Mouse (Mus musculus): ENCODE measurements around the gene Cyb5r1. TPM values are rescaled to one million over a fixed set of nuclear protein-coding genes. Genes with fewer than 3 reads are reported as not detected.
A peak's percentile ranks its signal among the peaks of the same experiment; 100 is the strongest.

The Cyb5r1 gene
- polyA plus RNA-seq, 1 experiment: 21.2 TPM

DNA sequence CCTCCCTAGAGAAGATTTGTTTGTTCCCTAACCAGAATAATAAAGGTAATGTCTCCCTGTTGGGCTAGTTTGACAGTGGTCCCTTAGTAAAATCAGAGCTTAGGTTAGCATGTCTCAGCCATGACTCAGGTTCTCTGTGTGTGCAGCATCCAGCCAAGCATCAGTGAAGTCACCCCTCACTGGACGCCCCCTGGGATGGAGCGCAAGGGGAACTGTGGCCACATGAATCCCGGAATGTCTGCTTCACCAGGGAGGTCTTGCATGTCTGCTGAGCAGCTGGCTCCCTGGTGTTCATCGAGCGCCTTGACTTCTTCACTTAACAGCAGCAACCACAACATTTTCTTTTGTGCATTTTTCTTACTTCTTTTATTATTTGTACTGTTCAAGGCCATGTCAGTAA, 11.5 kb upstream of the Cyb5r1 start:
- H3K27ac ChIP-seq (replicated peaks; ENCODE audit: low read depth, low read length): no peak overlapping the region

GRCm38 (mm10) chr1:134398210-134398609, 7.1 kb upstream of the Cyb5r1 start:
- H3K4me3 ChIP-seq (ENCODE audit: insufficient read depth, low read depth, low read length): no peak overlapping the region
- H3K27ac ChIP-seq (replicated peaks; ENCODE audit: low read depth, low read length): no peak overlapping the region
- H3K4me1 ChIP-seq (ENCODE audit: control insufficient read depth, insufficient read depth, insufficient read length, low read length): no peaks in the 10 kb centered on the region

More for the DNA sequence above, 11.5 kb upstream of the Cyb5r1 start:
- Histone ChIP-seq H3K4me1 (ENCODE audit: control insufficient read depth, insufficient read depth, insufficient read length, low read length) (no peaks in the 10 kb centered on the region), H3K4me3 (ENCODE audit: insufficient read depth, low read depth, low read length) (no peak overlapping the region)

- H3K4me1 ChIP-seq (ENCODE audit: control insufficient read depth, insufficient read depth, insufficient read length, low read length): no peaks in the 10 kb centered on the region
- no peak overlapping the region for H3K4me3 ChIP-seq (ENCODE audit: insufficient read depth, low read depth, low read length)
- no peak overlapping the region for H3K27ac ChIP-seq (replicated peaks; ENCODE audit: low read depth, low read length)
These were observed 5.6 kb upstream of the Cyb5r1 start for GRCm38 (mm10) chr1:134399735-134400134.

DNA sequence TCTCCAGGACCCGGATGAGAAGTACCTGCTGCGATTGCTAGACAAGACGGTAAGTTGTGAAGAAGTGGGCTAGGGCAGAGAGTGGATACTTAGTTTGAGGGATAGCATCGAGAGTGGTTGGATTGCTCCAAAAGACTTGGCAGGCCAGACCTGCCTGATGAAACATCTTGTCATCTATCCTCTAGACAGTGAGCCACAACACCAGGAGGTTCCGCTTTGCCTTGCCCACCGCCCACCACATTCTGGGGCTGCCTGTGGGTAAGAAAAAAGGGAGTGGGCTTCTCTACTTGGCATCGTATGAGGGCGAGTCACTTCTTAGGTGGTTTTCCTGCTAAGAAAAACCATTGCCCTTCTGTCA, 1.0 kb downstream of the Cyb5r1 start:
- Histone ChIP-seq H3K4me3 (ENCODE audit: insufficient read depth, low read depth, low read length) (peak overlapping the region; percentile 72), H3K27ac (replicated peaks; ENCODE audit: low read depth, low read length) (peak overlapping the region; percentile 55), H3K4me1 (ENCODE audit: control insufficient read depth, insufficient read depth, insufficient read length, low read length) (peaks cover 4% of the 10 kb centered on the region; the same call in 1 of the 2 replicates)

GRCm38 (mm10) chr1:134408080-134408479, 2.7 kb downstream of the Cyb5r1 start:
- Histone ChIP-seq H3K4me1 (ENCODE audit: control insufficient read depth, insufficient read depth, insufficient read length, low read length) (peaks cover 4% of the 10 kb centered on the region; the same call in 1 of the 2 replicates), H3K4me3 (ENCODE audit: insufficient read depth, low read depth, low read length) (no peak overlapping the region), H3K27ac (replicated peaks; ENCODE audit: low read depth, low read length) (no peak overlapping the region)

DNA sequence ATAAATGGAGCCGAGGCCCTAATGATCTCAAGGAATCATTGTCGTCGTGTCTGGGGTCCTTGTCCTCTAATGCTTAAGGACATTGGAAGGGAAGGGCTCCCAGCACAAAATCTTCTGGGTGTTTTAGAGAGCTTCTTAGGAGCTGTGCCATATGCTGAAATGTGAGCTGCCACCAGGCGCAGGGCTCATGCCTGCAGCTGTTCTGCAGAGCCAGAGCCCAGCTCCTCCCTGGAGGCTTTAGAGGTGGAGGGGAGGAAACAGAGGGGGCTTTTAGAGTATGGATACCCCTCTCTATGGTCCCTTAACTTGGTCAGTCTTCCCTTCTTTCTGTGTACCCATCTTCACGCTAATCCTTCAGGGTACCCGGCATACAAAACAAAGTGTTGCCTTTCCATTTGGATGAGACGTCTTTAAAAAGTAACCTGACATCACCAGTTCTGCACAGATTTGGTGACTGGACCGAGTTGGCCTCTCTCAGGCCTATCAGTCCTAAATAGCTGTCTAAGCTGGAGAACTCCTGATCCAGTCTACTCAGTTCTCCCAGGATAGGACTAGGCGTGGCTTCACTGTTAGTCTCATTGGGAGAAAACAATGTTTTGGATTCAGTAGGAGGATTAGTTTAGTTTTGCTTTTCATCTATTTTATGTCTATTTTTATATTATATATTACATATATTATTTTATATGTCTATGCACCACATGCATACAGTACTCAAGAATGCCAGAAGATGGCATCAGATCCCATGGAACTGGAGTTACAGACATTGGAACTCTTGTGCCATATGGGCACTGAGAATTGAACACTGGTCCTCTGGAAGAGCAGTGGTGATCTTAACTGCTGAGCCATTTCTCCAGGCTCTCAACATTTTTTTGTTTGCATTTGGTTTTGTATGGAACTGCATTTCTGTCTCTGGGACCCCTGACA, 6.6 kb downstream of the Cyb5r1 start:
- Histone ChIP-seq H3K27ac (replicated peaks; ENCODE audit: low read depth, low read length) (no peak overlapping the region), H3K4me1 (ENCODE audit: control insufficient read depth, insufficient read depth, insufficient read length, low read length) (peaks cover 10% of the 10 kb centered on the region), H3K4me3 (ENCODE audit: insufficient read depth, low read depth, low read length) (no peak overlapping the region)

DNA sequence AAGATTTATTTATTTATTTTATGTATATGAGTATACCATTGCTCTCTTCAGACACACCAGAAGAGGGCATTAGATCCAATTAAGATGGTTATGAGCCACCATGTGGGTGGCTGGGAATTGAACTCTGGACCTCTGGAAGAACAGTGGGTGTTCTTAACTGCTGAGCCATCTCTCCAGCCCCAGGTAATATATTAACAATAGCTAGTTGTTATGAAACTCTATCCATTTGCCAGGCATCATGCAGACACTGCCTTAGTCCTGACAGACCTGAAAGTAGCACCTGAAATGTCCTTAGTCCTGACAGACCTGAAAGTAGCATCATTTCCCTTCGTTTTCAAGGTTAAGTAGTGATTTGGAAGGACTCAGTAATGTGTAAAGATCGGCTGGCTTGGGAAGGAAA, 8.7 kb downstream of the Cyb5r1 start:
- Histone ChIP-seq H3K4me3 (ENCODE audit: insufficient read depth, low read depth, low read length) (no peak overlapping the region), H3K27ac (replicated peaks; ENCODE audit: low read depth, low read length) (0 out of 2 replicates have a peak overlapping the region, but pooled peaks have one; percentile 23), H3K4me1 (ENCODE audit: control insufficient read depth, insufficient read depth, insufficient read length, low read length) (peaks cover 14% of the 10 kb centered on the region)

- H3K4me1 ChIP-seq (ENCODE audit: control insufficient read depth, insufficient read depth, insufficient read length, low read length): peaks cover 17% of the 10 kb centered on the region
- peak overlapping the region; percentile 78 for H3K27ac ChIP-seq (replicated peaks; ENCODE audit: low read depth, low read length)
- H3K4me3 ChIP-seq (ENCODE audit: insufficient read depth, low read depth, low read length): peak overlapping the region; percentile 51
These were observed 9.3 kb downstream of the Cyb5r1 start for GRCm38 (mm10) chr1:134414501-134415167.

DNA sequence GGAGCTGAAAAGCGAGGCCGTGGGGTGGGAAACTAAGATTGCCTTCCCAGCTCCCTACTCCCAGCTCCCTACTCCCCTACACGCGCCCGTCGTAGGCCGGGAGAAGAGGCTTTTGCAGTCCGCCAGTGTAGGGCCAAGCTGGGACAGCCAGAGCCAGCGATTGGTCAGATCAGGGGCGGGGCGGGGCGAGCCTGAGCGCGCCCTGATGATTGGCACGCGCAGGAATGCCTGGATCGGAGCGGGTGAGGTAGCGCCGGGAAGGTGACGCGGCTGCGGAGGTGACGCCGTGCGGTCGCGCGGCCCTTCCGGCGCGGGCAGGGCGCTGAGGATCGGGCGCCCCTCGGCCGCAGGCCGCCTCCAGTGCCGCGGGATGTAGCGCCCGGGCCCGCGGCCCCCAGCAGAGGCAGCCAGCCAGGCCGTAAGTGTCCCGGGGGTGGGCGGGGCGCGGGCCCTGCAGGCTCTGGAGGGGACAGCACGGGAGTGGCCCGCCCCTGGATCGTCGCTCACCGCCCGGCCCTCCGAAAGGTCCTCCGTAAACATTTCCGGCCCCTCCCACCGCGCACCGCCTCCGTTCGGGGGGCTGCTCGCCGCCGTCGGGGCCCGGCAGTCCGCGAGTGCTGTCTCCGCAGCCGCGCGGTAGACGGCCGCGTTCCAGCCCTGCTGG, 9.9 kb downstream of the Cyb5r1 start, which contains the start of gene Adipor1:
Gene Adipor1, plus strand, starts transcription at position 211 of the 664 bp plus-strand sequence.
- peaks cover 24% of the 10 kb centered on the region for H3K4me1 ChIP-seq (ENCODE audit: control insufficient read depth, insufficient read depth, insufficient read length, low read length)
- H3K4me3 ChIP-seq (ENCODE audit: insufficient read depth, low read depth, low read length): peak within 1 kb of the TSS; percentile 92
- H3K27ac ChIP-seq (replicated peaks; ENCODE audit: low read depth, low read length): peak within 1 kb of the TSS; percentile 78

GRCm38 (mm10) chr1:134418414-134418975, 13.1 kb downstream of the Cyb5r1 start:
- no peak overlapping the region for H3K4me3 ChIP-seq (ENCODE audit: insufficient read depth, low read depth, low read length)
- peak overlapping the region; percentile 51 for H3K27ac ChIP-seq (replicated peaks; ENCODE audit: low read depth, low read length)
- peaks cover 38% of the 10 kb centered on the region for H3K4me1 ChIP-seq (ENCODE audit: control insufficient read depth, insufficient read depth, insufficient read length, low read length)

- peak overlapping the region; percentile 80 for H3K27ac ChIP-seq (replicated peaks; ENCODE audit: low read depth, low read length)
- peaks cover 37% of the 10 kb centered on the region for H3K4me1 ChIP-seq (ENCODE audit: control insufficient read depth, insufficient read depth, insufficient read length, low read length)
- H3K4me3 ChIP-seq (ENCODE audit: insufficient read depth, low read depth, low read length): no peak overlapping the region
These were observed 13.8 kb downstream of the Cyb5r1 start for GRCm38 (mm10) chr1:134419176-134419575.

- Histone ChIP-seq H3K27ac (replicated peaks; ENCODE audit: low read depth, low read length) (peak overlapping the region; percentile 80), H3K4me1 (ENCODE audit: control insufficient read depth, insufficient read depth, insufficient read length, low read length) (peaks cover 34% of the 10 kb centered on the region), H3K4me3 (ENCODE audit: insufficient read depth, low read depth, low read length) (no peak overlapping the region; the same call in 1 of the 2 replicates)
These were observed 14.5 kb downstream of the Cyb5r1 start for GRCm38 (mm10) chr1:134419751-134420458.

DNA sequence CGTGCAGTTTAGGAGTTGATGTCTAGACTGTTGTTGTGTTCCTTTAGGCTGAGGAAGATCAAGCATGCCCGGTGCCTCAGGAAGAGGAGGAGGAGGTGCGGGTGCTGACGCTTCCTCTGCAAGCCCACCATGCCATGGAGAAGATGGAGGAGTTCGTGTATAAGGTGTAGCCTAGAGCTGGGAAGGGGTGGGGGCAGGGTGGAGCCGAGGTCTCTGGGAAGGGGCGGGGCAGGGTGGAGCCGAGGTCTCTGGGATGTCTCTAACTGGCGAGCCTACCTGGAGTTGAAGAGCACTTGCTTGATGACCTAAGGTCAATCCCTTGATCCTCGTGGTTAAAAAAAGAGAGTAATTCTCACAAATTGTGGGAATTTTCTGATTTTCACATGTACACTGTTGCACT, 18.6 kb downstream of the Cyb5r1 start:
- no peak overlapping the region for H3K4me3 ChIP-seq (ENCODE audit: insufficient read depth, low read depth, low read length)
- H3K27ac ChIP-seq (replicated peaks; ENCODE audit: low read depth, low read length): no peak overlapping the region
- H3K4me1 ChIP-seq (ENCODE audit: control insufficient read depth, insufficient read depth, insufficient read length, low read length): peaks cover 25% of the 10 kb centered on the region

- Histone ChIP-seq H3K4me1 (ENCODE audit: control insufficient read depth, insufficient read depth, insufficient read length, low read length) (peaks cover 5% of the 10 kb centered on the region; the same call in 1 of the 2 replicates), H3K4me3 (ENCODE audit: insufficient read depth, low read depth, low read length) (no peak overlapping the region), H3K27ac (replicated peaks; ENCODE audit: low read depth, low read length) (no peak overlapping the region)
These were observed 20.9 kb downstream of the Cyb5r1 start for GRCm38 (mm10) chr1:134426289-134426688.

Measured in brown adipose tissue, adult 24 weeks (tissue).